Mouse (Mus musculus): ENCODE results near the gene Thada. TPM values are rescaled to one million over a fixed set of nuclear protein-coding genes. Genes with fewer than 3 reads are reported as not detected.

Thada gene
- polyA plus RNA-seq, 1 experiment from 2014 or later = 10.3 TPM

DNA sequence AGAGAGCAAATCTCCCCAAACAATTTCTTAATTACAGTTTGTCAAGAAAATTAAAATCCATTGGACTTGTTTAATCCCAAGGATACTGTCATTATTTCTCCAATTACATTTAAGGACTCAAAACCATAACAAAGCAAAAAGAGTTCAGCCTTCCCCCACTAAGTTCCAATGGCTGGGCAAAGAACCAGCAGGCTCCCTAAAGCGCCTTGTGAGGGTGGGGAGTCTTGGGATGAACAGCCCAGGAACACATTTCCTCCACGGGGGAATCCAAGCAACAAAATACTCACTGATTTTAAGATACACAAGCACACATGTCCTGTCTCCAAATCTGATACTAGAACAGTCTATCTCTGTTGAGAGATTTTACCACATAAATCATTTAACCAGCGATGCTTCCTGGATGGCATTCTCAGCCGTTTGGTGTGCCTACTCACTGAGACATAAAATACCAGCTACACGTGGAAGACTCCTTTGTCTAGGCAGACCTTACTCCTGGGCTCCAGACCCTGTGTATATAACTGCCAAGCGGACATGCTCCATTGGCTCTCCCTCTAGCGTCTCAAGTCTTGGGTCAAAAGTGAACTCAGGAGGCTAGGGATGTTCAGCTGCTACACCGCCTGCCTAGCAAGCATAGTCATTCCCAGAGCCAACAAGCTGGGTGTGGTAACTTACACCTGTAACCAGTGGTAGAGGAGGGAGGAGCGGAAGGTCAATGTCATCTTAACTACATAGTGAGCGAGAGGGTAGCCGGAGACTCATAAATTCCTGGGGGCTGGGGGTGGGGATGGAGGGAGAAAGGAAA lies 97.6 kb downstream of the Thada start:
- 63% methylated on average over 11 of the region's 11 CpGs for WGBS
- no peaks in the 10 kb centered on the region for H3K27me3 ChIP-seq
- H3K9me3 ChIP-seq = no peaks in the 10 kb centered on the region
- ATAC-seq (ENCODE audit: insufficient number of reproducible peaks, insufficient read depth, low FRiP score, low TSS enrichment, low read depth) = no peak
- H3K36me3 ChIP-seq = no peaks in the 10 kb centered on the region
- H3K4me1 ChIP-seq = peaks cover 74% of the 10 kb centered on the region
- no peak overlapping the region for H3K9ac ChIP-seq
- no peak overlapping the region for H3K4me3 ChIP-seq
- no peak overlapping the region for H3K4me2 ChIP-seq
- H3K27ac ChIP-seq = peak overlapping the region; percentile 73

DNA sequence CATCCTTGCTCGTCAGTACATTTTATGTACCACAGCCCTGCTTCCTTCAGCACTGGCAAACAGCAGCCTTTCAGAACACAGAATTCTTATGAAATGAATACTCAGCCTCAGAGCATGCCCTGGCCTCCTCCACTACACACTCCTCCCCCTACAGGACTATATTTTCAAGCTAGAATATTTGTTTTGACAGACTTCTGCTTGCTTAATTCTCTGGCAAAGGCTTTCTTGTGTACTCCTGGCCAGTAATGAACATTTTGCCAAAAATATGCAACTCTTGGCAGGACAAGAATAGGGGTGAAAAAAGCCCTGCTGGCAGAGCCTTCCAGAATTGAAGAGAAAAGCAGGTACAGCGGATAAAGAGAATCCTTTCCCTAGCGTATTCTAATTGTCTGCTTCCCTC lies 98.3 kb downstream of the Thada start:
- ATAC-seq (ENCODE audit: insufficient number of reproducible peaks, insufficient read depth, low FRiP score, low TSS enrichment, low read depth) = no peak
- WGBS = 47% methylated on average over 3 of the region's 3 CpGs
- no peaks in the 10 kb centered on the region for H3K36me3 ChIP-seq
- no peak overlapping the region for H3K4me2 ChIP-seq
- H3K9me3 ChIP-seq = no peaks in the 10 kb centered on the region
- no peak overlapping the region for H3K4me3 ChIP-seq
- H3K27me3 ChIP-seq = no peaks in the 10 kb centered on the region
- peaks cover 72% of the 10 kb centered on the region for H3K4me1 ChIP-seq
- H3K27ac ChIP-seq = peak overlapping the region; percentile 73
- no peak overlapping the region for H3K9ac ChIP-seq

DNA sequence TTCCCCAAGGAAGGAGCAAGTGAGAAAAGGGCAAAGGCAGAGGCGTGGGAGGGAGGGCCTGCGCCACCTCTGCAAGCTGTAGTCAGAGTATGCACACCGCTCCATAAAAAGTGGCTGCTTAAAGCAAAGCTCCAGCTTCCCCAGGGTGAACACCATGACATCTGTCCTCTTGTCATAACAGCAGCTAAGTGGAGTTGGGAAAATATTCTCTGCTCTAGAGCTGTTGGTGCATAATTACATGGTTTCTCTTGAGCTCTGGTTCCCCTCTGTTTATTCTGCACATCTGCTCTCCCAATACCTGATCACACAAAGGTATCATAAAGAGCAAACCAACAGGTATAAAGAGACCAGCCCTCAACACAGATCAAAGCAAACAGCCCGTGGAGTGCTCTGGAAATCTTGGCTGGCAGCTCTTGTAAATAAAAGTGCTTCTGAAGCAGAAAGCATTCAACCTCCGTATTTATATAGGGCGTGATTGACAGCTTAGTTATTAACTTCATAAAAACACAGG lies 100.2 kb downstream of the Thada start:
- peak; percentile 15; the same call in 1 of the 2 replicates for ATAC-seq (ENCODE audit: insufficient number of reproducible peaks, insufficient read depth, low FRiP score, low TSS enrichment, low read depth)
- Histone ChIP-seq H3K4me3 (no peak overlapping the region), H3K27ac (peak overlapping the region; percentile 81), H3K4me2 (0 out of 2 replicates have a peak overlapping the region, but pooled peaks have one; percentile 0), H3K9me3 (no peaks in the 10 kb centered on the region), H3K4me1 (peaks cover 65% of the 10 kb centered on the region), H3K9ac (no peak overlapping the region), H3K36me3 (peaks cover 5% of the 10 kb centered on the region; the same call in 1 of the 2 replicates), H3K27me3 (no peaks in the 10 kb centered on the region)
- 32% methylated on average over 6 of the region's 6 CpGs for WGBS

DNA sequence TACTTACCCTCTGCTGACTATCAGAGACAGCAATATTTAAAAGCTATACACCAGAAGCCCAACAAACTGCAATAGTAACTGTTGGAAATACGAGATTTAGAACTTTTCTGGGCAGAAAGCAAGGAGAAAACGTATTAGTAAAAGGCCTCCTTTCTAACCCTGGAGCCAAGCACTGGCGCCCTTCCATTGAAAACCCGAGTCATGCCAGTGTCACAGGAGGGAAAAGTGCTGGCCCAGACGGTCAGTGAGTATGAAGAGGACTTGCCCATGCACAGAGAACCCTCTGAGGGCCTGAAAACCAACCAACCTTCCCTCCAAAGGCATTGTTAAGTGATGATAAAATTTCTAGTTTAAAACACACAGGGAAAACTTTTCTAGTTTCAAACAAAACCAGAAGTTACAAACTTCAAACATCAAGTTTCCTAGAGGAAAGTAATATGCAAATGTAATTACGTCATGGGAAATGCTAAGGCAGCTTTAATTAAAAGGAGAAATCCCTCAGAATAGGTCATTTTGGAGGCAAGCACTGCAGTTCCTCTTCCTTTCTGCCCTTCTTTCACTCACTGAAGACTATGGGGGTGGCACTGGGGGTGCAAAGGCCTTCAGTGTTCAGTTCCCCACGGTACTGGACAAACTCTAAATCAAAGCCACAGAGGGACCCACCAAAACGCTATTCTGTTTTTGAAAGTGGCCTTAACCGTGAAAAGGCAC lies 100.8 kb downstream of the Thada start:
- H3K27me3 ChIP-seq = no peaks in the 10 kb centered on the region
- WGBS = 49% methylated on average over 9 of the region's 9 CpGs
- peaks cover 5% of the 10 kb centered on the region; the same call in 1 of the 2 replicates for H3K36me3 ChIP-seq
- H3K4me2 ChIP-seq = 0 out of 2 replicates have a peak overlapping the region, but pooled peaks have one; percentile 0
- H3K9ac ChIP-seq = no peak overlapping the region
- no peak overlapping the region for H3K4me3 ChIP-seq
- H3K4me1 ChIP-seq = peaks cover 59% of the 10 kb centered on the region
- H3K27ac ChIP-seq = peak overlapping the region; percentile 81
- no peak for ATAC-seq (ENCODE audit: insufficient number of reproducible peaks, insufficient read depth, low FRiP score, low TSS enrichment, low read depth)
- H3K9me3 ChIP-seq = no peaks in the 10 kb centered on the region

DNA sequence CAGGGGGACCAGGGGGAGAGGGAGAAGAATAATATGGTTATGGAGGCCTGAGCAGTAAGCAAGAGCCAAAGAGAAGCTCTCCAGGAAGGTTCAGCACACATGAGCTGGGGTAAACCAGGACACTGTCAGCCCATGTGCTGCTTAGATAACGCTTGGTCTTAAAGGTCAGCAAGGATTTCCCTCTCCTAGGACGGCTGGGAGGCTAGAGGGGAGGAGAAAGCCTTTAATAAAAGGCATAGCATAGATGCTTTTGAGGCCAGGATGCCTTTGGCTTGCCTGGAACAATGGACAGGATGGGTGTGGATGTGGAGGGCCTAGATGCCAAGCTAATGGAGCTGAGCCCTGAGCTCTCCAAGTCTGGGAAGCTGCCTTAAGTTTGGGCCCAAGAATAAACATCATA lies 102.6 kb downstream of the Thada start:
- Histone ChIP-seq H3K36me3 (peaks cover 9% of the 10 kb centered on the region; the same call in 1 of the 2 replicates), H3K27me3 (no peaks in the 10 kb centered on the region), H3K9ac (no peak overlapping the region; the same call in 1 of the 2 replicates), H3K27ac (0 out of 2 replicates have a peak overlapping the region, but pooled peaks have one; percentile 22), H3K4me1 (peaks cover 44% of the 10 kb centered on the region), H3K4me2 (no peak overlapping the region), H3K4me3 (no peak overlapping the region), H3K9me3 (no peaks in the 10 kb centered on the region)
- 50% methylated on average over 2 of the region's 2 CpGs for WGBS
- ATAC-seq (ENCODE audit: insufficient number of reproducible peaks, insufficient read depth, low FRiP score, low TSS enrichment, low read depth) = no peak

DNA sequence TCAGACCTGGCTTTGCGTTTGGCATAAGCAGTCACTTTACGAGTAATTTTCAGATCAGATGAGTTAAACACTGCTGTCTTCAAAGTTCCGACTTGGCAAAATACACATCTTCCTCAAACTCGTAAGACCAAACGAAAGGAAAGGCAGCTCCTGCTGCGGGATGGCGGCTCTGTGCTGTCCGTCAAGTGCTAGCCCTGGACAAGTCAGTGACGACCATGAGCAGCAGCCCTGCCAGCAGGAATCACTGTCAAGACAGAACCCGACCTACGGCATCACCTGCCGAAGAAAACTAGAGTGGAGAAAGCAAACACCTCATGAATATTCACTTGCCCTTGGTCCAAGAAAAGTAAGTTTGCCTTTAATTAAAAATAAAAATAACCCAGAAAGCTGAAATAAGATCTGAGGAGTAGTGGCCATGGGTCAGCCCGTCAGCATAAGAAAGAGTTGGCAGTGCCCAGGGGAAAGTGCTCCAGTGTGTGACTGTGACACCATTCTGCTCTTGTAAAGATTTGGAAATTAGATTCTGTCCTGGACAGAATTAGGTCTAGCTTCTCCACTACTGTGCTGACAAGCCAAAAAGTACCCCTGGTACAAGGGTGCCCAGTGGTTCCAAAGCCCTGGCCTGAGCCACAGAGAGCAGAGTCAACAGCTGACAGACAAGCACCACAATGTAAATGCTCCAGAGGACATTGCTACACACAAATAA lies 103.3 kb downstream of the Thada start:
- H3K27me3 ChIP-seq = no peaks in the 10 kb centered on the region
- 73% methylated on average over 13 of the region's 13 CpGs for WGBS
- ATAC-seq (ENCODE audit: insufficient number of reproducible peaks, insufficient read depth, low FRiP score, low TSS enrichment, low read depth) = no peak
- H3K36me3 ChIP-seq = peaks cover 9% of the 10 kb centered on the region; the same call in 1 of the 2 replicates
- no peak overlapping the region for H3K4me3 ChIP-seq
- H3K9ac ChIP-seq = no peak overlapping the region
- H3K27ac ChIP-seq = 0 out of 2 replicates have a peak overlapping the region, but pooled peaks have one; percentile 22
- no peaks in the 10 kb centered on the region for H3K9me3 ChIP-seq
- peaks cover 37% of the 10 kb centered on the region for H3K4me1 ChIP-seq
- no peak overlapping the region for H3K4me2 ChIP-seq

DNA sequence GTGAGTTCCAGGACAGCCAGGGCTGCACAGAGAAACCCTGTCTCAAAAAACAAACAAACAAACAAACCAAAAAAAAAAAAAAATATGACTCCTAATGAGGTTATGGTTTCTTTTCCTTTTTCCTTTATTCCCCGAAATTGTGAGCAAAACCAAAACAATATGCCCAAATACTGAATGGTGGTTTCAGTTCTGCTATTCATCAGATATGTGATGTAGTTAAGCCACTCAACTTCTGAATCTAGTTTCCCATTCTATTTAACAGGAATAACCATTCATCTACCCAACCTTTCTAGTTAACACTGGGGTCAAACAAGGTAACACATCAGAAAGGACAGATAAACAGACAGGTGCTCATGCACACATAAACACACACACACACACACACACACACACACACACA lies 105.0 kb downstream of the Thada start:
- ATAC-seq (ENCODE audit: insufficient number of reproducible peaks, insufficient read depth, low FRiP score, low TSS enrichment, low read depth) = no peak
- Histone ChIP-seq H3K9ac (no peak overlapping the region), H3K27me3 (no peaks in the 10 kb centered on the region), H3K4me1 (peaks cover 34% of the 10 kb centered on the region), H3K4me3 (no peak overlapping the region), H3K4me2 (no peak overlapping the region), H3K9me3 (no peaks in the 10 kb centered on the region), H3K27ac (no peak overlapping the region), H3K36me3 (peaks cover 9% of the 10 kb centered on the region; the same call in 1 of the 2 replicates)
- 88% methylated on average over 1 of the region's 1 CpGs for WGBS

DNA sequence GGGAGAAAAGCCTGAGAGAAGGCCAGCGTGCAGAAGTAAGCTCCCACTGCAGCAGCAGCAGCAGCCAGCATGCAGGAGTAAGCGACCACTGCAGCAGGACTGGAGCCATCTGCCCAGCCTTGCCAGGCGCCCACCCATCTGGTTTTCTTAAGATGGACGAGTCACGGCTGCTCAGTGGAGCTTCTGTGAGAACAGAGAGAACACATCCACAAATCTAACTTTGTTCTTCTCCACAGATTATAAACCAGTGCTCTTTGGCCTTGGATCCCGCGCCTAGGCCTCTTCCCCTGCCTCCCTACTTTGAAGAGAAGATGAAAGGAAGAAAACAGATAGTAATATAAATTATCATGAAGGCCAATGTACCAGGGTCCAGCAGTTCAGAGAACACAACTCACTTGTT lies 106.2 kb downstream of the Thada start:
- WGBS = 77% methylated on average over 7 of the region's 7 CpGs
- no peaks in the 10 kb centered on the region for H3K27me3 ChIP-seq
- no peak for ATAC-seq (ENCODE audit: insufficient number of reproducible peaks, insufficient read depth, low FRiP score, low TSS enrichment, low read depth)
- H3K9ac ChIP-seq = no peak overlapping the region
- H3K36me3 ChIP-seq = peaks cover 9% of the 10 kb centered on the region; the same call in 1 of the 2 replicates
- peaks cover 22% of the 10 kb centered on the region for H3K4me1 ChIP-seq
- no peak overlapping the region for H3K4me2 ChIP-seq
- H3K4me3 ChIP-seq = no peak overlapping the region
- H3K9me3 ChIP-seq = no peaks in the 10 kb centered on the region
- no peak overlapping the region for H3K27ac ChIP-seq

DNA sequence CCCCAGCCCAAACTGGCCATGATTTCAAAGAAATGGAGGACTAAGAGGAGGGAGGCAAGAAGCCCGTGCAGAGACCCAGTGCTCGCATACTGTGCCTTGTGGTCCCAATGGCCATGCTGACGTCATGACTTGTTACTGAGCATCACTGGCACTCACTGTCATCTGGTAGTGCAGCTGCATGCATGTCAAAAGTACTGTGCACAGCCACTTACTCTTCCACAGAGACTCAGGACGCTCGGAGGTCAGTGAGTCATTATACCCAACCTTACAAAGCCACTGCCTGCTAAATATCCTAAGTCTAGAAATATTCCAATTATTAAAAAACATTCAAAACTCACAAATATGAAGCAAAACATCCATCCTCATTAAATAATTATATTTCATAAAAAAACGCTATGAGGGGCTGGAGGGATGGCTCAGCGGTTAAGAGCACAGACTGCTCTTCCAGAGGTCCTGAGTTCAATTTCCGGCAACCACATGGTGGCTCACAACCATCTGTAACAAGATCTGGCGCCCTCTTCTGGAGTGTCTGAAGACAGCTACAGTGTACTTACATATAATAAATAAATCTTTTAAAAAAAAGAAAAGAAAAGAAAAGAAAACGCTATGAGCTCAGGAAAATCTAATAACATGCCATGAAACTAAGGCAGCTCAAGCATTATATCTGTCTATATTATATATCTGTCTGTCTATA lies 106.9 kb downstream of the Thada start:
- peaks cover 16% of the 10 kb centered on the region for H3K4me1 ChIP-seq

DNA sequence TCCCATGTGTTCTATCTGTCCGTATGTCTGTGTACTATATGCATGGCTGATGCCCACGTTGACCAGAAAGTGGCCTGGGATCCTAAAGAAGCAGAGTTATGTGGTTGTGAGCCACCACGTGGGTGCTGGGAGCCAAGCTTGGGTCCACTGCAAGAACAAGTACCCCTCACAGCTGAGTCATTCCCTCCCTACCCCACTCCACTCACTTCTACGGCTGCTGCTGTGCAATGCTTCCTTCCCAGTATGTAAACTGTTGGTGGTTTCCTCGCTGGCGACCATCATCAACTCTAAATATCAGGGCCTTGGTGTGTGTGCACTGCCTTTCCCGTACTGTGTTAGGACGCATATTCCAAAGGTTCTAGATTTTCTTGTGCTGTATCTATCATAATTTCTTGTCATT lies 108.2 kb downstream of the Thada start:
- no peaks in the 10 kb centered on the region for H3K9me3 ChIP-seq
- no peak overlapping the region for H3K4me2 ChIP-seq
- H3K27ac ChIP-seq = no peak overlapping the region
- H3K27me3 ChIP-seq = no peaks in the 10 kb centered on the region
- peaks cover 9% of the 10 kb centered on the region; the same call in 1 of the 2 replicates for H3K36me3 ChIP-seq
- no peak overlapping the region for H3K9ac ChIP-seq
- peaks cover 17% of the 10 kb centered on the region for H3K4me1 ChIP-seq
- H3K4me3 ChIP-seq = no peak overlapping the region
- ATAC-seq (ENCODE audit: insufficient number of reproducible peaks, insufficient read depth, low FRiP score, low TSS enrichment, low read depth) = no peak
- 84% methylated on average over 8 of the region's 8 CpGs for WGBS

More for the DNA sequence above, 106.9 kb downstream of the Thada start:
- Histone ChIP-seq H3K27ac (no peak overlapping the region), H3K27me3 (no peaks in the 10 kb centered on the region), H3K36me3 (peaks cover 9% of the 10 kb centered on the region; the same call in 1 of the 2 replicates), H3K4me3 (no peak overlapping the region), H3K9me3 (no peaks in the 10 kb centered on the region), H3K4me2 (no peak overlapping the region), H3K9ac (no peak overlapping the region)
- 93% methylated on average over 10 of the region's 10 CpGs for WGBS
- ATAC-seq (ENCODE audit: insufficient number of reproducible peaks, insufficient read depth, low FRiP score, low TSS enrichment, low read depth) = no peak
